Mouse (Mus musculus): Measurements from ENCODE around the gene Ccdc63. TPM values are rescaled to one million over a fixed set of nuclear protein-coding genes. Genes with fewer than 3 reads are reported as not detected.
A peak's percentile ranks its signal among the peaks of the same experiment; 100 is the strongest.

Gene Ccdc63
- polyA plus RNA-seq, 1 experiment = 0.23 TPM

DNA sequence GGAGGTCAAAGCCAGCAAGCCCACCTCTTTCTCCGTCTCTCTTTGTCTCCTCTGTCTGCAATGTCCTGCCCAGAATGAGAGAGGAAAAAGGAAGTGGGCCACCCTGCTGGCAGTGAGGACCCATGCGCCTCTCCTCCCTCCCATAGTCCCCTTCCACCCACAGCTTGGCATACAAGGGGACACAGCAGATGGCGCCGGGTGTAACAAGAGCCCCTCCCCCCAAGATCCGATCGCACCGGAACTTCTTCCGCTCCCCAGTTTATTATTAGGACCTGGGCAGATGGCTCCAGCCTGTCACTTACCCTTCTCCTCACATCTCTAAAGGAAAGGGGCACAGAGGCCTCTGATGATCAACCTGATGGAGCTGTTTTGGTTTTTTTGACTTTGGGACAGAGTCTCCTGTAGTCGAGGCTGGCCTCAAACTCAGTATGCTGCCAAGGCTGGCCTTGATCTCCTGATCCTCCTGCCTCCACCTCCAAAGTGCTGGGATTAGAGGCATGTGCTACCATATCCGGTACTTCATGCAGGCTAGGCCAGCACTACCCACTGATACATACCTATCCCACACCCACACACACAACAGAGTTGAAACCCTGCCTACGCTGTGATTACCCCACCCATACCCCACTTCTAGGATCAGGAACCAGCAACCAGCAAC lies 10.2 kb downstream of the Ccdc63 start:
- WGBS = 70% methylated on average over 11 of the region's 11 CpGs
- H3K4me1 ChIP-seq (replicated peaks; ENCODE audit: control insufficient read depth, insufficient read depth, low read length) = peaks cover 32% of the 10 kb centered on the region
- H3K4me3 ChIP-seq (ENCODE audit: control insufficient read depth, insufficient read depth, low read length) = no peak overlapping the region
- TF ChIP-seq CTCF (IDR thresholded peaks at IDR 0.05; ENCODE audit: borderline replicate concordance, control insufficient read depth, extremely low read depth, insufficient read depth, low read length, poor library complexity) (no peak), POLR2A (IDR thresholded peaks at IDR 0.05; ENCODE audit: control insufficient read depth, extremely low read depth, insufficient read depth, low read length, poor library complexity) (no peak)
- H3K36me3 ChIP-seq (ENCODE audit: control insufficient read depth, insufficient read depth, low read length) = no peaks in the 10 kb centered on the region
- no peaks in the 10 kb centered on the region for H3K27me3 ChIP-seq (ENCODE audit: control insufficient read depth, insufficient read depth, low read length)
- DNase-seq = no peak
- H3K27ac ChIP-seq (ENCODE audit: control insufficient read depth, insufficient read depth, low read length) = peak overlapping the region; percentile 45; the same call in 1 of the 2 replicates

DNA sequence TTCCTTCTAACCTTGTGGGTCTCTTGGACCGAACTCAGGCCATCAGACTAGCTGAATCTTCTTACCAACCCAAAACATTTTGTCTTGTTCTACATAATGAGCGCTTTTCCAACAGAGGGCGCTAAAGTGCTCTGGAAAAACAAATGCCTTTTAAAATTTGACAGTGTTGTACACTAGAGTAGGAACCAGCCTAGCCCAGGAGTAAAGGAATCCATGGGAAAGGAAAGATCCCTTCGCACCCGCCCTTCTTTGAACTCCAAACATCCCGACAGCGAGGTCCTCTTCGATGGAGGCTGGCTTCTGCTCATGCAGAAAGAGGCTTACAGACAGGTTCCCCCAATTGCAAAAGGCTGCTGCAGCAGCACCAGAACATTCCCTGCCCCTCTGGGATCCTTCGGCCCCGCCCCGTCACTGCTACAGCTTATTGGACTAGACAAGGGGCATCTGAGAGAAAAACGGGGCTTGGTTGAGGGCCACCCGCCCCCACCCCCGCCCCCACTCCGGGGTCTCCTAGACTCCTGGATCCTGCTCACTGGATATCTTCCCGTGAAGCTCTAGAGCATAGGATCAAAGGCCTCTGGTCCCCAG lies 11.5 kb downstream of the Ccdc63 start:
- 37% methylated on average over 16 of the region's 16 CpGs for WGBS
- peak; percentile 72 for DNase-seq

DNA sequence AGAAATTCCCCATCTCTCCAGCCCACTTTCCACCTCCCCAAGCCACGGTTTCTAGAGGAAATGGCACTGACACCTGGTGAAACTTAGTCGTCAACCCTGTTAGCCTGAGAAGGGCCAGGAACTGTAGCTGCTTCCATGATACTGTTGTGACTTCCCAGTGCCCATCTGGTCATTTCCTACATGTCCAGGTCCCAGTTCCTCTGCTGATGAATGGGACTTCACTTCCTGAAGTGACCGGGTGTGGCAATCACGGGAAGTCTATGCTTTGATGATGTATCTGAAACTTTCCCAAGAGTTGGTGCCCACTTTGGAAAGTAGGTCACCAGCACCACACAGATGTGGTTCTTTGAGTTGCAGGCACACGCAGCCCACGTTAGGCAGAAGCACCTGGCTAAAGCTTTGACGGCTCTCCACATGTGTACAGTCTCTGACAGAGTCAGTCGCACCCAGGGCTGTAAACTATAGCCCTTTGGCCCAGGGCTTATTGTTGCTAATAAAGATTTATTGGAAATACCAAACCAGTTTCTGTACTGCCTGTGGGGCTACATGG lies 15.3 kb downstream of the Ccdc63 start:
- Histone ChIP-seq H3K36me3 (ENCODE audit: control insufficient read depth, insufficient read depth, low read length) (no peaks in the 10 kb centered on the region), H3K27ac (ENCODE audit: control insufficient read depth, insufficient read depth, low read length) (peak overlapping the region; percentile 76), H3K4me3 (ENCODE audit: control insufficient read depth, insufficient read depth, low read length) (no peak overlapping the region), H3K4me1 (replicated peaks; ENCODE audit: control insufficient read depth, insufficient read depth, low read length) (peaks cover 21% of the 10 kb centered on the region), H3K27me3 (ENCODE audit: control insufficient read depth, insufficient read depth, low read length) (no peaks in the 10 kb centered on the region; the same call in 1 of the 2 replicates)
- peak; percentile 45 for DNase-seq
- no peak for TF ChIP-seq POLR2A (IDR thresholded peaks at IDR 0.05; ENCODE audit: control insufficient read depth, extremely low read depth, insufficient read depth, low read length, poor library complexity)
- TF ChIP-seq CTCF (IDR thresholded peaks at IDR 0.05; ENCODE audit: borderline replicate concordance, control insufficient read depth, extremely low read depth, insufficient read depth, low read length, poor library complexity) = no peak
- WGBS = 17% methylated on average over 8 of the region's 8 CpGs

More for the DNA sequence above, 11.5 kb downstream of the Ccdc63 start:
- H3K36me3 ChIP-seq (ENCODE audit: control insufficient read depth, insufficient read depth, low read length) = no peaks in the 10 kb centered on the region
- no peak overlapping the region for H3K4me3 ChIP-seq (ENCODE audit: control insufficient read depth, insufficient read depth, low read length)
- TF ChIP-seq CTCF (IDR thresholded peaks at IDR 0.05; ENCODE audit: borderline replicate concordance, control insufficient read depth, extremely low read depth, insufficient read depth, low read length, poor library complexity) = no peak
- no peak for TF ChIP-seq POLR2A (IDR thresholded peaks at IDR 0.05; ENCODE audit: control insufficient read depth, extremely low read depth, insufficient read depth, low read length, poor library complexity)
- no peaks in the 10 kb centered on the region for H3K27me3 ChIP-seq (ENCODE audit: control insufficient read depth, insufficient read depth, low read length)
- H3K27ac ChIP-seq (ENCODE audit: control insufficient read depth, insufficient read depth, low read length) = no peak overlapping the region
- H3K4me1 ChIP-seq (replicated peaks; ENCODE audit: control insufficient read depth, insufficient read depth, low read length) = peaks cover 42% of the 10 kb centered on the region

DNA sequence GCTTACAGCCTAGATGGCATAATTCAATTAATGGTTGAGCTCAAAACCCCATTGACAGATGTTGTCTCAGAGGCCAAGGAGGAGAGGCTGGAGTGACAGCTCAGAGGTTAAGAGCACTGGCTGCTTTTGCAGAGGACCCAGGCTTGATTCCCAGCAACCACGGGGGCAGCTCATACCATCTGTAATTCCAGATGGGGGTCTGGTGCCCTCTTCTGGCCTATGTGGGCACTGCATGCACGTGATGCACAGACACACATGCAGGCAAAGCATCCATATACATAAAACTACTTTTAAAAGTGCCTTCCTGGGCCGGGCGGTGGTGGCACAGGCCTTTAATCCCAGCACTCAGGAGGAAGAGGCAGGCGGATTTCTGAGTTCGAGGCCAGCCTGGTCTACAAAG lies 24.4 kb downstream of the Ccdc63 start:
- WGBS = 94% methylated on average over 6 of the region's 6 CpGs
- DNase-seq = no peak
- peak; percentile 29; the same call in 1 of the 2 replicates for TF ChIP-seq CTCF (IDR thresholded peaks at IDR 0.05; ENCODE audit: borderline replicate concordance, control insufficient read depth, extremely low read depth, insufficient read depth, low read length, poor library complexity)
- no peak for TF ChIP-seq POLR2A (IDR thresholded peaks at IDR 0.05; ENCODE audit: control insufficient read depth, extremely low read depth, insufficient read depth, low read length, poor library complexity)

DNA sequence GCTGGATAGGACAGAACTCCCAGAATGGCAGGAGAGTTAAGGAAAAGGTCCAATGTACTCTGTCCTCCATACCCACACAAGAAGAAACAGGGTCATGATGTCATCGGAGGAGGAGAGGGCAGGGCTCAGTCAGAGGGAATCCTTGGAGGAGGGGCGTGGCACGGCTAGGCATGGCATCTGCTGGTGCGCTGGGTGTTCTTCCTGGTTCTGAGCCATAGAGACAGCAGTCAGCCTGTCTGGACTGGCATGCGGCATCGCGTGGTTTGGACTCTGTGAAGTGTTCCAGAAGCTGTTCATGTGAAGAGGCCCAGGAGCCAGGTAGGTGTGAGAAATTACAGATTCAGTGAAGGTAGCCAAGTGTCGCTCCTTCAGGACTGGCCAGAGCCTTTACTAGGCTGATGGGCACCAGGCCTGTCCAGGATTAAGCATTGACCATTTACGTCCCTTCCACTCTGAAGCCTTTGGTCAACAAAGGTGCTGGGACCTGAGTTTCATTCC lies 25.3 kb downstream of the Ccdc63 start:
- no peak overlapping the region for H3K27ac ChIP-seq (ENCODE audit: control insufficient read depth, insufficient read depth, low read length)
- 95% methylated on average over 9 of the region's 9 CpGs for WGBS
- H3K4me1 ChIP-seq (replicated peaks; ENCODE audit: control insufficient read depth, insufficient read depth, low read length) = no peaks in the 10 kb centered on the region
- no peak overlapping the region for H3K4me3 ChIP-seq (ENCODE audit: control insufficient read depth, insufficient read depth, low read length)
- no peaks in the 10 kb centered on the region for H3K36me3 ChIP-seq (ENCODE audit: control insufficient read depth, insufficient read depth, low read length)
- TF ChIP-seq POLR2A (IDR thresholded peaks at IDR 0.05; ENCODE audit: control insufficient read depth, extremely low read depth, insufficient read depth, low read length, poor library complexity) = no peak
- no peak for TF ChIP-seq CTCF (IDR thresholded peaks at IDR 0.05; ENCODE audit: borderline replicate concordance, control insufficient read depth, extremely low read depth, insufficient read depth, low read length, poor library complexity)
- no peaks in the 10 kb centered on the region for H3K27me3 ChIP-seq (ENCODE audit: control insufficient read depth, insufficient read depth, low read length)
- DNase-seq = no peak

More for the DNA sequence above, 24.4 kb downstream of the Ccdc63 start:
- Histone ChIP-seq H3K36me3 (ENCODE audit: control insufficient read depth, insufficient read depth, low read length) (no peaks in the 10 kb centered on the region), H3K27ac (ENCODE audit: control insufficient read depth, insufficient read depth, low read length) (no peak overlapping the region), H3K4me1 (replicated peaks; ENCODE audit: control insufficient read depth, insufficient read depth, low read length) (no peaks in the 10 kb centered on the region), H3K4me3 (ENCODE audit: control insufficient read depth, insufficient read depth, low read length) (no peak overlapping the region), H3K27me3 (ENCODE audit: control insufficient read depth, insufficient read depth, low read length) (no peaks in the 10 kb centered on the region)

DNA sequence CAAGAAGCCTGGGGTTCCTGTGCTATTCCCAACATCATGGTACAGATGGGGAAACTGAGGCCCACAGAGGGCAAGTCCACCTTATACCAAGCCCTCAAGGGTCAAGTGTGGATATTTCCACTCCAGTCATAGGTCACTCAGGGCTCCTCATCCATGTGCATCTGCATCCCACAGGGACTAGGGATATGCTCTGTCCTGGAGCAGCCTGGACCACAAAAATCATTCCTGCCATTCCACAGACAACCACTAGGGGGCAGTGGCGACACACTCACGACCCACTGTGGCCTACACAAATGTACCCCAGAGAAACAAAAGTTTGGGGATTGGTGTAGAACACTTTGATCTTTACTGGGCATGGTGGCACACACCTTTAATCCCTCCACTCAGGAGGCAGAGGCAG lies 26.4 kb downstream of the Ccdc63 start:
- Histone ChIP-seq H3K27me3 (ENCODE audit: control insufficient read depth, insufficient read depth, low read length) (no peaks in the 10 kb centered on the region), H3K36me3 (ENCODE audit: control insufficient read depth, insufficient read depth, low read length) (no peaks in the 10 kb centered on the region), H3K4me3 (ENCODE audit: control insufficient read depth, insufficient read depth, low read length) (no peak overlapping the region), H3K4me1 (replicated peaks; ENCODE audit: control insufficient read depth, insufficient read depth, low read length) (0 out of 2 replicates have a peak, but pooled peaks cover 2% of the 10 kb centered on the region), H3K27ac (ENCODE audit: control insufficient read depth, insufficient read depth, low read length) (no peak overlapping the region)
- DNase-seq = peak; percentile 69
- 2% methylated on average over 2 of the region's 2 CpGs for WGBS
- no peak for TF ChIP-seq POLR2A (IDR thresholded peaks at IDR 0.05; ENCODE audit: control insufficient read depth, extremely low read depth, insufficient read depth, low read length, poor library complexity)
- peak; percentile 90; the same call in 1 of the 2 replicates for TF ChIP-seq CTCF (IDR thresholded peaks at IDR 0.05; ENCODE audit: borderline replicate concordance, control insufficient read depth, extremely low read depth, insufficient read depth, low read length, poor library complexity)

Data from thymus, adult 2 months (tissue).